Mouse (Mus musculus) small intestine, adult 2 months (tissue): ENCODE measurements around the gene Rnf130. TPM values are rescaled to one million over a fixed set of nuclear protein-coding genes. Genes with fewer than 3 reads are reported as not detected.

Experiments
- H3K27ac ChIP-seq: fragments of 200-500 bp; 2 replicates; pipeline ENCODE4 v1.5.1; 2012; ENCODE audit warnings: low read depth, low read length, control low read depth, inconsistent platforms; ENCODE audit not compliant: insufficient read depth
- H3K27me3 ChIP-seq: fragments of 200-500 bp; 2 replicates; pipeline ENCODE4 v1.6.1; 2012; ENCODE audit warnings: mild to moderate bottlenecking, moderate library complexity, low read length, inconsistent platforms; ENCODE audit not compliant: control insufficient read depth, insufficient read depth
- H3K36me3 ChIP-seq: fragments of 200-500 bp; 2 replicates; pipeline ENCODE4 v1.6.1; 2012; ENCODE audit warnings: mild to moderate bottlenecking, low read length, control low read depth, inconsistent platforms; ENCODE audit not compliant: control insufficient read depth, insufficient read depth
- H3K4me1 ChIP-seq: fragments of 200-500 bp; 2 replicates; pipeline ENCODE4 v1.6.1; 2012; ENCODE audit warnings: low read length, inconsistent platforms, mixed read lengths; ENCODE audit not compliant: control insufficient read depth, insufficient read depth, insufficient read length
- H3K4me3 ChIP-seq: fragments of 200-500 bp; 2 replicates; pipeline ENCODE4 v1.5.1; 2012; ENCODE audit warnings: low read depth, mild to moderate bottlenecking, control low read depth, inconsistent platforms, low read length, moderate library complexity
- CTCF ChIP-seq: fragments of 200-500 bp; IDR thresholded peaks from 2 replicates; pipeline ENCODE4 v1.5.1; 2012; ENCODE audit warnings: low read depth, mild to moderate bottlenecking, control low read depth, inconsistent platforms, low read length, moderate library complexity, mixed read lengths; ENCODE audit not compliant: insufficient replicate concordance, insufficient read length; ENCODE audit errors: extremely low read depth
- POLR2A ChIP-seq: fragments of 200-500 bp; IDR thresholded peaks from 2 replicates; pipeline ENCODE4 v1.6.1; 2012; ENCODE audit warnings: low read depth, mild to moderate bottlenecking, control low read depth, inconsistent platforms, low read length, moderate library complexity
- WGBS: fragments of 180-500 bp; shearing (Covaris S2); methylation state at CpG from one replicate; pipeline ENCODE4 v1.1.7; 2018; 5-methylcytosine and 5-hydroxymethylcytosine counted together
- polyA plus RNA-seq: library from polyadenylated mRNA; depleted of rRNA; stranded (reverse); fragments of >200 nt; gene quantifications from 2 replicates; pipeline ENCODE4 v1.2.3, GENCODE M21; 2012

Gene Rnf130
- polyA plus RNA-seq, 1 experiment, result 29.8 TPM

- 60% methylated on average over 10 of the region's 10 CpGs for WGBS
- H3K4me1 ChIP-seq, result peaks cover 12% of the 10 kb centered on the region; the same call in 1 of the 2 replicates
- H3K4me3 ChIP-seq, result no peak overlapping the region
- no peak overlapping the region for H3K27ac ChIP-seq
- TF ChIP-seq POLR2A, result no peak
- no peak for TF ChIP-seq CTCF
- no peaks in the 10 kb centered on the region for H3K27me3 ChIP-seq
- peaks cover 15% of the 10 kb centered on the region; the same call in 1 of the 2 replicates for H3K36me3 ChIP-seq
These were observed 109.2 kb downstream of the Rnf130 start for GRCm38 (mm10) chr11:50134136-50134859.

- H3K4me3 ChIP-seq, result peak overlapping the region; percentile 34
- H3K27ac ChIP-seq, result 0 out of 2 replicates have a peak overlapping the region, but pooled peaks have one; percentile 26
- TF ChIP-seq POLR2A (no peak), CTCF (no peak)
- H3K36me3 ChIP-seq, result peaks cover 36% of the 10 kb centered on the region
- peaks cover 10% of the 10 kb centered on the region; the same call in 1 of the 2 replicates for H3K4me1 ChIP-seq
- no peaks in the 10 kb centered on the region for H3K27me3 ChIP-seq
- 66% methylated on average over 10 of the region's 10 CpGs for WGBS
These were observed 113.2 kb downstream of the Rnf130 start for GRCm38 (mm10) chr11:50138206-50138822.

DNA sequence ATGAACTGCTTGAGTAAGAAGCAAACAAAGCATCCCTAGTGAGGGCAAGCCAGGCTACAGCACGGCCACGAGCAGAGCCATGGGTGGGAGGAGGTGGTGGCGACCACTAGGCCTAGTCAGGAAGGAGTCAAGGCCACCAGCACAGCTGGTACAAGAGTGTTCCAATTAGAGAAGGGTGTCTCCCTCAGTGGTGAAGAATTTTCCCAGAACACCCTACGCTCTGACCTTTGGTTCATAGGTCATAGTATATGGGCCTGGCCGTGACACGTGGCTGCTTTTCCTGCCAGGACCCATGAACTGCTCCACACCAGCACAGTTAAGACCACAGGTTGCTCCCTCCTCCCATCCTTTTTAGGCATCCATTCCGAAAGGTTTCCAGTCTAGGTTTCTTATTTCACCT is 114.4 kb downstream of the Rnf130 start:
- Histone ChIP-seq H3K27ac (peak overlapping the region; percentile 88), H3K27me3 (no peaks in the 10 kb centered on the region), H3K4me3 (peak overlapping the region; percentile 63), H3K36me3 (peaks cover 38% of the 10 kb centered on the region), H3K4me1 (peaks cover 10% of the 10 kb centered on the region; the same call in 1 of the 2 replicates)
- TF ChIP-seq CTCF (no peak), POLR2A (no peak)
- WGBS, result 61% methylated on average over 7 of the region's 7 CpGs

DNA sequence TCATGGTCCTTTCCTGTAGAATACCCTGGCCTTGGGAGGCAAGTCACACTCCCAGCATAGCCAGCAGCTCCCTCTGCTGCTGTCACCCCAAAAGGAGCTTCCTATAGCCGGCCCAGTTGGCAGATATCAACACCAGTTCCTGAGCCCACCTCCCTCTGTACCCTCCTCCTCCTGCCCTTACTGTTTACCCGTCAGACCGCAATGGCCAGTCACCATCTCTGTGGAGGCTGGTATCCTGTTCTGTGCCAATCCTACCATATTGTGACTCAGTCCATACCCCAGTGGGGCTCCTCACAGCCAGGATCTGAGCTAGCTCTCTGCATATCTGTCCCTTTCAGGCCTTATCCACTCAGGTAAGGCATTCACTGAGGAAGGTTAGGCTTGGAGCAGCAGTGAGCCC is 120.4 kb downstream of the Rnf130 start:
- H3K4me1 ChIP-seq, result no peaks in the 10 kb centered on the region
- peaks cover 58% of the 10 kb centered on the region for H3K36me3 ChIP-seq
- H3K27me3 ChIP-seq, result no peaks in the 10 kb centered on the region
- TF ChIP-seq CTCF (no peak), POLR2A (no peak)
- no peak overlapping the region for H3K4me3 ChIP-seq
- WGBS, result 91% methylated on average over 3 of the region's 3 CpGs
- no peak overlapping the region for H3K27ac ChIP-seq

GRCm38 (mm10) chr11:50146121-50146520 is 121.0 kb downstream of the Rnf130 start:
- no peak overlapping the region for H3K27ac ChIP-seq
- 93% methylated on average over 13 of the region's 13 CpGs for WGBS
- H3K36me3 ChIP-seq, result peaks cover 57% of the 10 kb centered on the region
- no peak for TF ChIP-seq POLR2A
- TF ChIP-seq CTCF, result no peak
- H3K27me3 ChIP-seq, result no peaks in the 10 kb centered on the region
- H3K4me3 ChIP-seq, result no peak overlapping the region
- no peaks in the 10 kb centered on the region for H3K4me1 ChIP-seq

- Histone ChIP-seq H3K4me1 (no peaks in the 10 kb centered on the region), H3K27me3 (no peaks in the 10 kb centered on the region), H3K36me3 (peaks cover 62% of the 10 kb centered on the region), H3K27ac (no peak overlapping the region), H3K4me3 (no peak overlapping the region)
- TF ChIP-seq POLR2A (no peak), CTCF (no peak)
- WGBS, result 66% methylated on average over 9 of the region's 9 CpGs
These were observed 122.3 kb downstream of the Rnf130 start for GRCm38 (mm10) chr11:50147267-50147957.
